Mouse (Mus musculus) heart, postnatal 0 days (tissue): ENCODE measurements at regions not wholly inside any gene's neighbourhood (a gene's known extent, or its start where the extent isn't known, plus 50 kb on each side); places are given as distances from the start of the nearest gene placed in this dataset.

Experiments
- CTCF ChIP-seq: IDR thresholded peaks from 2 replicates; pipeline ENCODE4 v1.5.1; 2016; ENCODE audit warnings: antibody characterized with exemption, control low read depth, low read depth
- EP300 ChIP-seq: IDR thresholded peaks from 2 replicates; pipeline ENCODE4 v1.6.1; 2016; ENCODE audit warnings: antibody characterized with exemption, low read depth

GRCm38 (mm10) chr16:71724898-71725297 is 583.2 kb upstream of the Robo1 start:
- TF ChIP-seq CTCF (no peak), EP300 (no peak)
